Mouse (Mus musculus): ENCODE data around the gene Tmem175. TPM values are rescaled to one million over a fixed set of nuclear protein-coding genes. Genes with fewer than 3 reads are reported as not detected.

Gene Tmem175
- polyA plus RNA-seq, 1 experiment: 2.1 TPM

DNA sequence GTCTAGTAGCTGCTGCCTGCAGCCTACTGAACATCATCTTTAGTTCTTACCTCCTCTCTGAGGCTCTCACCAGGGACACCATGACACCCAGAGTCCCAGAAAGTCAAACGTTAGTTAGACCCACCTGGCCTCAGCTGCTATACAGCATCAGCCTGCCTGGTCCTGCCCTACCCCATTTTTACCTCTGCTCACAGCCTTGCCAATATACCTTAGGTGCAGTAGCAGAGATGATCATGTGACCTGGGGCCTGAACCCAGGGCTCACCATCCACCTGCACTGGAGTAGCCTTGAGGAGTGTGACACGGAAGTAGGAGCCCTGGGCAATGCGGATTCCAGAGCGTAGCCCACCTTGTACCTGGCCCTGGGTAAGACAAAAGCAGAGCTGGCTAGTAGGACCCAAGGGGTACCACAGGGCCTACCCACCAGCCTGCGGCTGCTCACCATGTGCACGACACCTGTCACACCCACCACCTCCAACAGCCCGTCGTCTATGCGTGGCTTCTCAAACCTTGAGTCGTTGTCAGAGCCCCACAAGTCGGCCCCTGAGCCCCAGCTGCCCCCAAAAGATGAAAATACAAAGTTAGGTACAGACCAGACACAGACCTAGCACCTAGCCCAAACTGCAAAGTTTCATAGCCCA is 19.5 kb downstream of the Tmem175 start:
- TF ChIP-seq GATA1 (IDR thresholded peaks at IDR 0.05; ENCODE audit: low read length): no peak

- TF ChIP-seq GATA1 (IDR thresholded peaks at IDR 0.05; ENCODE audit: low read length): no peak
Measured at GRCm38 (mm10) chr5:108650341-108650740, 20.8 kb downstream of the Tmem175 start.

DNA sequence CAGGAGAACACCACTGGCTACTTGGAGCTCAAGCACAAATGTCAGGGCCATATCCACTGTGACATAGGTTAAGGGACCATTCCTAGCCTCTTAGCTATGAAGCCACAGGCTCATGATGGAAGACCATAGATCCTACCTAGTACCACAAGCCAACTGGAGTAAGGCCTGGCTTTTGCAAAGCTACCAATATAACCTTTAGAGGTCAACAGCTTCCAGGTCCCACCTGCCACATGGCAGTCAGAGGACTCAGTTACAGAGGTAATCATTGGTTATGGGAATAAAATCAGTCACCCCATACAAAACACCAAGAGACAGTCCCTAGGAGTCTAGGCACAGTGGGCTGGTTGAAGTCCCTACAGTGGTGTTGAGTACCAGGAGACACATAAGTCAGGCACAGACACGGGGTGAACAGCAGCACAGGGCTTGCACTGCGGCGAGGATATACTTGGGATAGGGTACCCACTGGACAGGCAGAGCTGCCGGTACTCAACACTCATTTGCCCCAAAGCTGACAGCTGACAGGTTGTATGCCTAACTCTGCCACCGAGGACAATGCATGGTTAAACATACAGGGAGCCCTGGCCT is 21.7 kb downstream of the Tmem175 start:
- TF ChIP-seq GATA1 (IDR thresholded peaks at IDR 0.05; ENCODE audit: low read length): no peak

DNA sequence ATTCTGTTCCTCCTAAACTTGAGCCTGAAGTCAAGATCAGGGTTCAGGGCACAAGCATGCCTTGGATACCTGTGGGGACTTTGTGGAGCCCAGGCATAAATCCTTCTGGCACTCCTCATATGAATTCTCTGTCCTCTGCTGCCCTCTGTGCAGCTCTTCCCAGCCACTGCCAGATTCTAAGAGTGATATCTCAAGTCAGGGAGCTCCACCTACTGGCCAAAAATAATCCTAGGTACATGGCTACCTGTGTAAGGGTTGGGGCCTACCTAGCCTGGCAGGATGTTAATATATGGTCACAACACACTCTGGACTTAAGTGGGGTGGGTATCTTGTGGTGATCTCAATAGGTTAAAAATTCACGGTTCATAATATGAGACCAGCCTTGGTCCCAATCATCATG is 22.3 kb downstream of the Tmem175 start:
- no peak for TF ChIP-seq GATA1 (IDR thresholded peaks at IDR 0.05; ENCODE audit: low read length)

GRCm38 (mm10) chr5:108653341-108653740 is 23.8 kb downstream of the Tmem175 start:
- no peak for TF ChIP-seq GATA1 (IDR thresholded peaks at IDR 0.05; ENCODE audit: low read length)

- TF ChIP-seq GATA1 (IDR thresholded peaks at IDR 0.05; ENCODE audit: low read length): no peak
Measured at GRCm38 (mm10) chr5:108654444-108654990, 24.9 kb downstream of the Tmem175 start.

- TF ChIP-seq GATA1 (IDR thresholded peaks at IDR 0.05; ENCODE audit: low read length): no peak
Measured at GRCm38 (mm10) chr5:108655381-108655780, 25.8 kb downstream of the Tmem175 start.

DNA sequence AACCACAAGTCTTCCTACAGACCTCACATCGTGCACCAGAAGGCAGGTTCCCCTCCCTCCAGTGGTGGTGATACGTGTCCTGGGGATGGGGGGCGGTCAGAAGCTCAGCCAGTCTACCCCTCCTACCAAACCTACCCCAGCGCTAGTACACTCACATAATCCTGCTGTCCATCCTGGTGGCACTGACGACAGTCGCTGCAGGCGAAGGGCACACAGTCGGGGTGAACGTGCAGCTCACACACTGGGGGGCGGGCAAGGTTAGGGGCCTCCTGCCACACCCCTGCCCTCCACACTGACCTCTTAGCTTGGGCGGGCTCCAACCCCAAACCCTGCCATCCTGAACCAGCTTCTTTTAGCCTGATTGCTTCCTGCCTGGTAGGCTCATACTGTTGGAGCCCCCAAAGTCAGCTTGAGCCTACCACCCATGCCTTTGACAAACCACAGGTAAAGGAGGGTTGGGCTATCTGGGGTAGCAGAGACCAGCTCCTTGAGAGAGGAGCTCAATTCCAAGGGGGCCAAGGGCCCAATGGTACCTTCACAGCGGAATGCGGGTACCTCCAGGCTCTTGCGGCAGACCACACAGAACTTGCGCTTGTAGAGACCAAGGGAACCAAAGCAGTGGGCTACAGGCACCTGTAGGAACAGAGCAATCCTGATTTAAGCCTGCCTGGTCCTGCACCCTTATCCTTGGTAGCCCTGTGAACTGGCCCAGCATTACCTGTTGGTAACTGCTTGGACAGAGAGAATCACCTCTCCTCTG is 26.5 kb downstream of the Tmem175 start:
- no peak for TF ChIP-seq GATA1 (IDR thresholded peaks at IDR 0.05; ENCODE audit: low read length)

DNA sequence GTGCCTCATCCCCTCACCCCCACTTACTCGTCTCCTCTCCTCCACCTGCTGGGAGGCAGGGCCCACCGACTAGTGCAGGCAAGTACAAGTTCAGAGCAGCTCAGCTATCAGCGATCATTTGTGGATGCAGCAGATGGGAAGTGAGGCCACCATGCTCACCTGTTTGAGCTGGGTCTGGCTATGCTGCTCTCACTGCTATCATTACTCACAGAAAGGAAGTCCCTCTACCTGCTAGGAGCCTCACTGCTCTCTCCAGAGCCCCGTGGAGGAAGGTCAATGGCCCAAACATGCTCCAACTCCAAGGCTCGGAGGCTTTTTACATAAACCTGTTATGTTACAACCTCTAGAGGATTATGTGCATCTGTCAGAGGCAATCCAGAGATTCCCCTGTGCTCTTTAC is 27.8 kb downstream of the Tmem175 start:
- TF ChIP-seq GATA1 (IDR thresholded peaks at IDR 0.05; ENCODE audit: low read length): no peak

GRCm38 (mm10) chr5:108658611-108659010 is 29.0 kb downstream of the Tmem175 start:
- no peak for TF ChIP-seq GATA1 (IDR thresholded peaks at IDR 0.05; ENCODE audit: low read length)

DNA sequence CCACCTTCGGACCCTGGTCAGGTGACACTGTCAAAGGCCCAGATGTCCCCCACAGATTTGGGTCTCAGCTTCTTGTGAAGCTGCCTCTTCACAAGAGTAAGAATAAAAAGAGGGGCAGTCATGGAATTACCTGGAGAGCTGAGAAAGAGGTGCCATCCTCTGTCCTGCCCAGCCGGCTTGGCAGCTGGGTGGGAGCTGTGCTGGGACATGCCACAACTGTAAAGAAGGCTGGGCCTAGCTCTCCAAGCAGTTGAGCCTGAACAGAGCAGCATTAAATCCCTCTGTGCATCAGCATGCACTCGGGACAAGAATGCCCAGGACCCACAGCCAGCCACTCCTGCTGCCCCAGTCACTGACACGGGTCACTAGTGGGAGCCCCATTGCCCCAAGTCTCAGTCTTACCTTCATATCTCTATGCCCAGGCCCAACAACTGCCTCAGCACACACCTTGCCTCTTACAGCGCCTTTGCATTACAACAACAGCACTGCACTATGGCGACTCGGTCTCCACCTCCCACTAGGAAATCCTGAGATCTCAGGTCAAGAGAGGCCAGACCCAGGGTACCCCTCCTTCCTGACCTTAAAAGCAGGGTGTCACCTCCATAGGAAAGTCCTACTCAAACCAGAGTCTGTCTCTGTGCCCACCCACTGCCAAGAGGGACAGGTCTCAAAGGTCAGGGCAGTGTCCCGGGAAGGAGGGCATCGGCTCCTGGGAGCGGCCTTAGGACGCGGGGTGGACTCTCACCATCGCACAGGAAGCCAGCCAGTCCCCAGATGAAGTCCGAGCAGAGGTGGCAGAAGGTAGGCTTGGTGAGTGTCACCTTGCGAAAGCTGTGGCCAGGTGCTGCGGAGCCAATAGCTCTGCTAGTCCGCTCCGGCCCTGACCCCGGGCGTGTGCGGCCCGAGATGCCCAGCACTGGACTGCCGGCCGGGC is 30.4 kb downstream of the Tmem175 start, which contains the start of gene Idua:
TSS of gene Idua (plus strand) at position 634 of the 934 bp plus-strand sequence.
- TF ChIP-seq GATA1 (IDR thresholded peaks at IDR 0.05; ENCODE audit: low read length): no peak

DNA sequence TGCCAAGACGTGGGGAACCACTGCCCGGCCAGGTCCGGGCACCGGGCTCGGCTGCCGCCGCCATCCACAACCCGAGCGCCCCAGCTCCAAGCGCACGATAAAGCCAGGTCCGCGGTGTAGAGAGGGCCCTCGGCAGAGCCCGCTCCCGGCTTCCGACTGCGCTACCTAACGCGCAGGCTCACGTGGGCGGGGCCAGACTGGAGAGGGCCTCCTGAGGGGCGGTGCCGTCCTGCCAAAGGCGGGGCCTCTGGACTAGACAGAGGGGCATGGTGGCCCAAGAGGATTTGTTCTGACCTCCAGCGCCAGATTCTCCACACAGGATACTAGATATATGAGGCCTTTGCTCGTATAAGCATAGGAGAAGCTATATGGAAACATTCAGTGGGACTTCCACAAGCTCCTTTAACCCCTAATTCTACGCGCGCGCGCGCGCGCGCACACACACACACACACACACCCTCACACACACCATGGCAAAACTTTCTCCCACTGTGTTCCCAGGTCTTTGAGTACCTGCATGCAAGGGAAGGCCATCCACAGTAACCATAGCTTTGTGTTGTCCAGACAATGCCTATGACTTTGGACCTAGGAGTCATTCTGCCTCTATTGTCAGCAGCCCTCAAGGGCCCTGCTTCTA is 31.2 kb downstream of the Tmem175 start:
- TF ChIP-seq GATA1 (IDR thresholded peaks at IDR 0.05; ENCODE audit: low read length): no peak

GRCm38 (mm10) chr5:108662772-108663171 is 33.2 kb downstream of the Tmem175 start:
- TF ChIP-seq GATA1 (IDR thresholded peaks at IDR 0.05; ENCODE audit: low read length): no peak

GRCm38 (mm10) chr5:108665066-108665465 is 35.5 kb downstream of the Tmem175 start:
- TF ChIP-seq GATA1 (IDR thresholded peaks at IDR 0.05; ENCODE audit: low read length): no peak

- no peak for TF ChIP-seq GATA1 (IDR thresholded peaks at IDR 0.05; ENCODE audit: low read length)
Measured at GRCm38 (mm10) chr5:108667370-108667769, 37.8 kb downstream of the Tmem175 start.

Measured in G1E-ER4 (cell line).